Mouse (Mus musculus): ENCODE measurements around the gene Cog6.

DNA sequence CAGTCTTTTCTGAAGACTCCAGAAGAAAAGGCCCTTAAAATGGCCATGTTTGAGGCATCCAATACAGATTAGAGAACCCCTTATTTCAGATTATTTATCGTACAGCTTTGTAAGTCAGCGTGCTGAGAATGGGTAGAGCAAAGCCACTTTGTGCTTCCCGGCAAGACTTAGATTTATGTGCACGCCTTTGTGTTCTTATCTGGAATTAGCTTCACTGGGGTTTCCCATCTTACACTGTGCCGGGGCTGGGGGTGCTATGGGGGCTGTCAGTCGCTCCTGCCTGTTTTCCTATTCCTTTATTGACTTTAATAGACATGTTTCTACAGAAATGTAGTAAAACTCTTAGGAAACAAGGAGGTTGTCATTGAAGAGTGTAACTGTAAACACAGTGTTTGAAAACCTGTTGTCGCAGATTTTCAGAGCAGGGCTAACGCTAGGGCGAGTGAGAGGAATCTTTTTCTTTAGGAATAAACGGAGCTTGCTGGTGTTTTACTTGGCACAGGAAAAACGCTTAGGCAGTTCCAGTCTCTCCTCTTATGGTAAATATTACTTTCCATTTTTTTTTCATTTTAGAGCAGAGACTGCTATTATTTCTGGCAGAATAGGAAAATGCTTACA, 27.8 kb upstream of the Cog6 start:
- no peak for TF ChIP-seq CTCF (IDR thresholded peaks at IDR 0.05)
- no peak for TF ChIP-seq EP300 (IDR thresholded peaks at IDR 0.05; ENCODE audit: insufficient read depth, low read depth, low read length)

Data from heart, adult 2 months (tissue).